Mouse (Mus musculus): Measurements from ENCODE around the gene Olfr1180. TPM values are rescaled to one million over a fixed set of nuclear protein-coding genes. Genes with fewer than 3 reads are reported as not detected.
"Not testable (repeated sequence)": the region's sequence is repeated elsewhere in the genome, so short reads cannot be mapped to it uniquely, and the experiment has no call there.

Gene Olfr1180
- total RNA-seq (2021) = not detected
- long read RNA-seq, experiment 1 = 0 reads
- long read RNA-seq, experiment 2 = 0 reads

- DNase-seq (ENCODE audit: low spot score in 2 of 2) = no peak
Measured at GRCm38 (mm10) chr2:88419051-88419450, at the start of gene Olfr1180. Gene Olfr1180, minus strand, starts transcription at chr2:88419151.

DNA sequence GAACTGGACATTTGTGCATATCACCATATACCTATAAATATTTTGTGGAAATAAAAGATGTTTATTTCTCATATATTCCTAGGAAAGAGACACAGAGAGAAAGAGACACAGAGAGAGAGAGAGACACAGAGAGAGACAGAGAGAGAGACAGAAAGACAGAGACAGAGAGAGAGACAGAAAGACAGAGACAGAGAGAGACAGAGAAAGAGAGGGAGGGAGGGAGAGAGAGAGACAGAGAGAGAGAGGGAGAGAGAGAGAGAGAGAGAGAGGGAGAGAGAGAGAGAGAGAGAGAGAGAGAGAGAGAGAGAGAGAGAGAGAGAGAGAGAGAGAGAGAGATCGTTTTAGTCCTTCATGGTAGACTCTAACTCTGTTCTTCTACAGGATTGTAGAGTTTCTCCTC lies 35.6 kb upstream of the Olfr1180 start, which contains the start of gene Olfr1183:
Gene Olfr1183, plus strand, starts transcription at position 301 of the 400 bp plus-strand sequence.
- not testable (repeated sequence) for DNase-seq (ENCODE audit: low spot score in 2 of 2)

GRCm38 (mm10) chr2:88449031-88449430 lies 30.1 kb upstream of the Olfr1180 start, which contains the start of gene Gm13757:
Gene Gm13757, minus strand, starts transcription at chr2:88449131.
- DNase-seq (ENCODE audit: low spot score in 2 of 2) = no peak

DNA sequence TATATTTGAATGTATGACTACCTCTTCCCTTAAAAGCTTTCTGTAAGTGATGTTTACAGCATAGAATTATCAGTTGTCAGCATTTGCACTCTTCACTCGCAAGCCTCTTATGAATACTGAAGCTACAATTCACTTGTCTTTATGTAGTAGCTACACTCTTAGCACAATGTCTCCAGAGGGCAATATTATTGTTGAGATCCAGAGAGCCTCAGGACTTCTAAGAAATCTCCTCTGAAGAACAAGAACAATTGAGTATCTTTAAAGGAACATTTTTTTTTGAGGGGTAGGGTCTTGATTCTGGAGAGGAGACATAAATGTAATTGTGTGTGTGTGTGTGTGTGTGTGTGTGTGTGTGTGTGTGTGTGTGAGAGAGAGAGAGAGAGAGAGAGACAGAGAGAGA lies 7.1 kb upstream of the Olfr1180 start, which contains the start of gene Olfr1181:
Gene Olfr1181, minus strand, starts transcription at position 101 of the 400 bp plus-strand sequence.
- no peak for DNase-seq (ENCODE audit: low spot score in 2 of 2)

DNA sequence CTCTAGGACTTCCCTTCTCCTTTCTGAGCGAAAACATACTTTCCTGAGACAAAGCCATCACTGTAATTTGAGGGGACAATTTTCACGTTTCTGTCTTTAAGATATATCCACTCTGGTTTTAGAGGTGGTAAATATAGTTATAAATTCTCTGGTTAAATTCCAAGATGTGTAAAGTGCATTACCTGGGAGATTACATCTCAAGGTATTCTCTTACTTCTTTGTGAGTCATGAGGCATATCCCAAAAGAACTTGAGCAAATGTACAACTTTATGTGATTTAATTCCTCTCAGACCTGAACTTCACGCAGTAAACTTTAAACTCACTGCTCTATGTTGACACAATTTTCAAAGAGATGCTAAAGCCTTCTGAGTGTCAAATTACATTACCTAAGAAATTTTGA lies 12.6 kb downstream of the Olfr1180 start, which contains the start of gene Olfr1179:
Gene Olfr1179, minus strand, starts transcription at position 101 of the 400 bp plus-strand sequence.
- no peak for DNase-seq (ENCODE audit: low spot score in 2 of 2)

- no peak for DNase-seq (ENCODE audit: low spot score in 2 of 2)
Measured at GRCm38 (mm10) chr2:88386762-88387161, 32.2 kb downstream of the Olfr1180 start, which contains the start of gene Olfr1178. Gene Olfr1178, plus strand, starts transcription at chr2:88387062.

Other genes with a start within 250 kb of the Olfr1180 start
- not detected for gene Olfr1168, start 237.3 kb downstream of the Olfr1180 start, total RNA-seq (2021)
- not detected for gene Olfr1170, start 190.8 kb downstream of the Olfr1180 start, total RNA-seq (2021)
- not detected for gene Olfr1173, start 139.3 kb downstream of the Olfr1180 start, total RNA-seq (2021)
- not detected for gene Olfr1174-ps, start 104.0 kb downstream of the Olfr1180 start, total RNA-seq (2021)
- not detected for gene Olfr1175-ps, start 91.9 kb downstream of the Olfr1180 start, total RNA-seq (2021)
- gene Olfr1176, start 82.4 kb downstream of the Olfr1180 start, total RNA-seq (2021) = not detected
- not detected for gene Olfr1177-ps, start 72.7 kb downstream of the Olfr1180 start, total RNA-seq (2021)
- not detected for gene Olfr1178, start 32.1 kb downstream of the Olfr1180 start, total RNA-seq (2021)
- gene Olfr1179, start 12.7 kb downstream of the Olfr1180 start, total RNA-seq (2021) = not detected
- not detected for gene Olfr1181, start 7.0 kb upstream of the Olfr1180 start, total RNA-seq (2021)
- gene Gm13757, start 30.0 kb upstream of the Olfr1180 start, total RNA-seq (2021) = not detected
- gene Olfr1183, start 35.7 kb upstream of the Olfr1180 start, total RNA-seq (2021) = not detected
- gene Olfr1184, start 64.4 kb upstream of the Olfr1180 start, total RNA-seq (2021) = not detected
- gene Olfr1185-ps1, start 74.2 kb upstream of the Olfr1180 start, total RNA-seq (2021) = not detected
- gene Olfr1186, start 99.4 kb upstream of the Olfr1180 start, total RNA-seq (2021) = not detected
- not detected for gene Olfr1188, start 137.8 kb upstream of the Olfr1180 start, total RNA-seq (2021)
- gene Olfr1189, start 167.3 kb upstream of the Olfr1180 start, total RNA-seq (2021) = not detected
- gene Olfr1191-ps1, start 221.4 kb upstream of the Olfr1180 start, total RNA-seq (2021) = not detected
- not detected for gene Olfr1192-ps1, start 229.4 kb upstream of the Olfr1180 start, total RNA-seq (2021)